Mouse (Mus musculus): ENCODE data around the gene Orc5. TPM values are rescaled to one million over a fixed set of nuclear protein-coding genes. Genes with fewer than 3 reads are reported as not detected.

The Orc5 gene
- total and polyA plus RNA-seq, 3 experiments = 75.7 to 76.5 TPM; not detected in 1

DNA sequence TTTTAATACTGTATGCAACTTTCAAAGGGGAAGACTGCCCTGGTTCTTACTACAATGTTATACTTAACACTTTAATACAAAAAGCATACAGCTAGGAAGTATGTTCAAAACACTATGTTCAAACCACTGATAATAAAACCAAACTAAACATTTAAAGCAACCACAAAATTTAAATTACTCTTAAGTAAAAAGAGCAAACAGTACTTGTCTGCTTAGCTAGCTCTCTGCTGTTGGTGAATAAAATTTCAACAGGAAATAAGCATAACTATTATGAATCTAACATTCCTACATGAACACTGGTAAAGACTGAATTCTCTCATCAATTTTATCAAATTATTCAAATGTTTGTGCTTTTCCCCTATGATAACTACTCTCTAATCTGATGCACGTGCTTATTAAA, 13.5 kb downstream of the Orc5 start:
- Histone ChIP-seq H3K4me3 (ENCODE audit: control insufficient read depth in 1 of 2, insufficient read depth in 1 of 2, low read depth in 2 of 2, low read length in 2 of 2) (no peak overlapping the region), H3K27me3 (ENCODE audit: control insufficient read depth in 1 of 2, insufficient read depth in 2 of 2, low read length in 2 of 2) (no peaks in the 10 kb centered on the region), H3K27ac (ENCODE audit: control insufficient read depth, low read depth, low read length) (no peak overlapping the region), H3K4me1 (ENCODE audit: control insufficient read depth in 1 of 2, insufficient read depth in 2 of 2, low read length in 2 of 2) (no peaks in the 10 kb centered on the region; a peak in 1 of 4 replicates), H3K36me3 (ENCODE audit: control insufficient read depth in 1 of 2, insufficient read depth in 2 of 2, low read length in 2 of 2) (peaks cover 5 to 72% of the 10 kb centered on the region in 2 experiments), H3K79me2 (ENCODE audit: control insufficient read depth, insufficient read depth, low read length, poor library complexity) (no peaks in the 10 kb centered on the region), H3K9me3 (replicated peaks; ENCODE audit: insufficient read depth, low read length) (no peaks in the 10 kb centered on the region), H3K9ac (ENCODE audit: control insufficient read depth, low read depth, low read length, poor library complexity, severe bottlenecking) (no peak overlapping the region)
- TF ChIP-seq KAT2A (conservative IDR thresholded peaks at IDR 0.05; ENCODE audit: low read depth, low read length) = no peak
- no peak for TF ChIP-seq MEF2A (IDR thresholded peaks at IDR 0.05; ENCODE audit: extremely low read depth, insufficient replicate concordance, low read depth, low read length, poor library complexity, severe bottlenecking)
- TF ChIP-seq NRF1 (IDR thresholded peaks at IDR 0.05; ENCODE audit: insufficient read depth, low read depth, low read length, poor library complexity, severe bottlenecking) = no peak
- no peak for TF ChIP-seq MAX (IDR thresholded peaks at IDR 0.05; ENCODE audit: low read length)
- TF ChIP-seq GATA1 (IDR thresholded peaks at IDR 0.05; ENCODE audit: low read depth, low read length) = no peak
- TF ChIP-seq MAFK (IDR thresholded peaks at IDR 0.05; ENCODE audit: borderline replicate concordance, low read depth, low read length) = no peak
- no peak for TF ChIP-seq ZMIZ1 (IDR thresholded peaks at IDR 0.05; ENCODE audit: low read depth, low read length)
- no peak for TF ChIP-seq CHD1 (IDR thresholded peaks at IDR 0.05; ENCODE audit: low read depth, low read length)
- TF ChIP-seq NELFE (IDR thresholded peaks at IDR 0.05; ENCODE audit: low read depth, low read length) = no peak
- no peak for TF ChIP-seq HCFC1 (IDR thresholded peaks at IDR 0.05; ENCODE audit: low read depth, low read length)
- no peak for TF ChIP-seq USF1 (IDR thresholded peaks at IDR 0.05; ENCODE audit: low read depth, low read length)
- no peak for TF ChIP-seq ZNF384 (IDR thresholded peaks at IDR 0.05; ENCODE audit: low read depth, low read length)
- TF ChIP-seq POLR2AphosphoS5 (IDR thresholded peaks at IDR 0.05; ENCODE audit: borderline replicate concordance, low read depth, low read length) = no peak
- TF ChIP-seq TCF12 (IDR thresholded peaks at IDR 0.05; ENCODE audit: low read depth, low read length) = no peak
- DNase-seq (ENCODE audit: low read depth, low spot score) = no peak

DNA sequence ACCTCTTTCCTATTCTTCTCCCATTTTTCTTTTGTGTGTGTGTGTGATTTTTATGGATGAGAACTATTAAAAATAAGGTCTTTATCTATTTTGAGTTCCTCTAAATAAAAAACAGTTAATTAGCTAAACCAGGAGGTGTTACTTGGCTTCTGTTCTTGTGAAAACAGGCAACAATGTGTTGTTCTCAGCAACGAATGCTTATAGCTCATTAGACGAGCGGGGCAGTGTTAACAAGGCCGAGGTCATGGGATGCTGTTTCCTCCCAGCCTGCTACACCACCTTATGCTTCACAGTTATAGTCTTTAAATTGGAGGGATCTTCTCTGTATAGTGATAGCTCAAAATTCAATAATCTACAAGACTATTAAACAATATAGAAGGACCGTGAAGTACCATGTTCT, 17.7 kb downstream of the Orc5 start:
- H3K4me1 ChIP-seq (ENCODE audit: control insufficient read depth in 1 of 2, insufficient read depth in 2 of 2, low read length in 2 of 2) = no peaks in the 10 kb centered on the region
- TF ChIP-seq RAD21 (IDR thresholded peaks at IDR 0.05; ENCODE audit: low read depth, low read length) (no peak), NRF1 (IDR thresholded peaks at IDR 0.05; ENCODE audit: insufficient read depth, low read depth, low read length, poor library complexity, severe bottlenecking) (no peak), ETS1 (IDR thresholded peaks at IDR 0.05; ENCODE audit: low read depth, low read length) (no peak), TBP (IDR thresholded peaks at IDR 0.05; ENCODE audit: low read depth, low read length) (no peak), USF1 (IDR thresholded peaks at IDR 0.05; ENCODE audit: low read depth, low read length) (no peak), MXI1 (IDR thresholded peaks at IDR 0.05; ENCODE audit: low read depth, low read length) (no peak), BHLHE40 (IDR thresholded peaks at IDR 0.05; ENCODE audit: borderline replicate concordance, low read depth, low read length) (no peak), JUND (IDR thresholded peaks at IDR 0.05; ENCODE audit: low read depth, low read length) (no peak), ZKSCAN1 (IDR thresholded peaks at IDR 0.05; ENCODE audit: low read depth, low read length) (no peak), HCFC1 (IDR thresholded peaks at IDR 0.05; ENCODE audit: low read depth, low read length) (no peak), MAFK (IDR thresholded peaks at IDR 0.05; ENCODE audit: borderline replicate concordance, low read depth, low read length) (no peak), MYB (IDR thresholded peaks at IDR 0.05; ENCODE audit: low read depth, low read length) (no peak), CTCF (IDR thresholded peaks at IDR 0.05 in 2 of 3, conservative IDR thresholded peaks at IDR 0.05 in 1 of 3; ENCODE audit: control insufficient read depth in 1 of 3, insufficient read depth in 1 of 3, low read depth in 2 of 3, low read length in 3 of 3, poor library complexity in 1 of 3, severe bottlenecking in 1 of 3) (no peak), KAT2A (conservative IDR thresholded peaks at IDR 0.05; ENCODE audit: low read depth, low read length) (no peak)
- no peak overlapping the region for H3K4me3 ChIP-seq (ENCODE audit: control insufficient read depth in 1 of 2, insufficient read depth in 1 of 2, low read depth in 2 of 2, low read length in 2 of 2)
- DNase-seq (ENCODE audit: low read depth, low spot score) = no peak
- peaks cover 0 to 77% of the 10 kb centered on the region in 2 experiments; a peak in 3 of 4 replicates for H3K36me3 ChIP-seq (ENCODE audit: control insufficient read depth in 1 of 2, insufficient read depth in 2 of 2, low read length in 2 of 2)
- H3K79me2 ChIP-seq (ENCODE audit: control insufficient read depth, insufficient read depth, low read length, poor library complexity) = 0 out of 2 replicates have a peak, but pooled peaks cover 1% of the 10 kb centered on the region
- no peaks in the 10 kb centered on the region for H3K9me3 ChIP-seq (replicated peaks; ENCODE audit: insufficient read depth, low read length)
- no peak overlapping the region for H3K9ac ChIP-seq (ENCODE audit: control insufficient read depth, low read depth, low read length, poor library complexity, severe bottlenecking)
- H3K27ac ChIP-seq (ENCODE audit: control insufficient read depth, low read depth, low read length) = no peak overlapping the region
- H3K27me3 ChIP-seq (ENCODE audit: control insufficient read depth in 1 of 2, insufficient read depth in 2 of 2, low read length in 2 of 2) = no peaks in the 10 kb centered on the region
